Mouse (Mus musculus): ENCODE results near the gene Slc13a4. TPM values are rescaled to one million over a fixed set of nuclear protein-coding genes. Genes with fewer than 3 reads are reported as not detected.

Gene Slc13a4
- polyA plus RNA-seq, 1 experiment from 2014 or later = 0.34 TPM

DNA sequence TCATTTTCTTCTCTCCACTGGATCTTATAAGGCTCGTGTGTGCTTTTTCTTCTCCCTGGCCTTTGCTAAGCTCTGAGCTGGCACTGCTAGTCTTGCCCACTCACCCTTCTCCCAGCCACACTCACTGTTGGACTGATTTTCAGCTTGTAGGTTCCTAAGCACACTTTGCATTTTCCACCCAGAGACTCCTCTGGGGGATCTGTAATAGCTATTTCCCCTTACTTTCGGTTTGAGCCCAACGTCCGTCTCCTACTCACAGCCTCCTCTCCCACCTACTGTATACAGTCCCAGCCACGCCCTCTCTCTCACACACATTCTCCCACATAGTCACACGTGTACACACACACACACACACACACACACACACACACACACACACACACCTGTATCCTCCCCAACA lies 11.9 kb upstream of the Slc13a4 start:
- Histone ChIP-seq H3K9me3 (replicated peaks; ENCODE audit: control insufficient read depth, low read length) (no peaks in the 10 kb centered on the region), H3K9ac (ENCODE audit: low read length) (no peak overlapping the region), H3K4me1 (ENCODE audit: control insufficient read depth, insufficient read depth, low read length) (no peaks in the 10 kb centered on the region), H3K36me3 (ENCODE audit: control insufficient read depth, insufficient read depth, low read length) (no peaks in the 10 kb centered on the region), H3K27me3 (ENCODE audit: control insufficient read depth, insufficient read depth, low read length) (no peaks in the 10 kb centered on the region), H3K27ac (ENCODE audit: low read length) (no peak overlapping the region), H3K4me3 (replicated peaks; ENCODE audit: low read length) (no peak overlapping the region), H3K4me2 (ENCODE audit: low read depth, low read length) (no peak overlapping the region)
- WGBS = 68% methylated on average over 6 of the region's 6 CpGs
- ATAC-seq (ENCODE audit: insufficient read depth, low FRiP score) = no peak

DNA sequence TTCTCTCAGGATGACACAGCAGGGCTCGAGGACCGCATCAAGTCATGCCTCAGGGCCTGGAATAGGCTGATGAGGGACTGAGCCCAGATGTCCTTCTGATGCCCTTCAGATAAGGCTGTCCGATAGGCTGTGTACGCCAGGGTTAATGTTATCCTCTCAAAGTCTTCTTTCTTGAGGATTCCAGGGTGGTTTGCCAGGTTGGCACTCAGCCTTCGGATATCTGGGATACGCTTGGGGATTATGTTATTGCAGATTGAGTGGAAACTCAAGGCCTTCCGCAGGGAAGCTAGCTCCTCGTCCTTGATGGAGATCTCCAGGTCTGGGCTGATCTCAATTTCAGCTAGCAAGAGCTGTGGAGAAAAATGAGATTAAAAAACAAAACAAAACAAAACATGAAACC lies 5.6 kb upstream of the Slc13a4 start:
- whole genome bisulfite sequencing = 91% methylated on average over 8 of the region's 8 CpGs
- no peaks in the 10 kb centered on the region for H3K36me3 ChIP-seq (ENCODE audit: control insufficient read depth, insufficient read depth, low read length)
- ATAC-seq (ENCODE audit: insufficient read depth, low FRiP score) = no peak
- no peaks in the 10 kb centered on the region for H3K4me1 ChIP-seq (ENCODE audit: control insufficient read depth, insufficient read depth, low read length)
- no peaks in the 10 kb centered on the region for H3K9me3 ChIP-seq (replicated peaks; ENCODE audit: control insufficient read depth, low read length)
- H3K27me3 ChIP-seq (ENCODE audit: control insufficient read depth, insufficient read depth, low read length) = no peaks in the 10 kb centered on the region
- no peak overlapping the region for H3K27ac ChIP-seq (ENCODE audit: low read length)
- no peak overlapping the region for H3K4me2 ChIP-seq (ENCODE audit: low read depth, low read length)
- H3K4me3 ChIP-seq (replicated peaks; ENCODE audit: low read length) = no peak overlapping the region
- H3K9ac ChIP-seq (ENCODE audit: low read length) = no peak overlapping the region

DNA sequence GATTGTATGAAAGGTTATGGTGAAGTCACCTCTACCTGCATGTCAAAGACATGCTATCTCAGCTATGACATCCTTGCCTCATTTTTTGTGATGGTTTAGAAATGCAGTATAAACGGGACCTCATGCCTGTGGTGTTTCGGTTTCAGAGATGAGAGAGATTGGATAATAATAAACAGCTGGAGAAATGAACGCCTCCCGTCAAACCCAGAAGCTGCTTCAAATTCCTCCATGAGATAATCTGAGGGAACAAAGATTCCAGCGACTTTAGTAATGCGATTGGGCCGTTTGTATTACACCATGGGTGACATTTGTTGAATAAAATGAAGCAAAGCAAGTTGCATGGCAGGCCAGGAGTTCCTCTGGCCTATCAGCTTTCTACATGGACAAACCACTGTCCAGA lies 1.5 kb upstream of the Slc13a4 start:
- no peaks in the 10 kb centered on the region for H3K27me3 ChIP-seq (ENCODE audit: control insufficient read depth, insufficient read depth, low read length)
- H3K4me1 ChIP-seq (ENCODE audit: control insufficient read depth, insufficient read depth, low read length) = no peaks in the 10 kb centered on the region
- H3K4me2 ChIP-seq (ENCODE audit: low read depth, low read length) = no peak overlapping the region
- ATAC-seq (ENCODE audit: insufficient read depth, low FRiP score) = no peak
- WGBS = 51% methylated on average over 7 of the region's 7 CpGs
- H3K36me3 ChIP-seq (ENCODE audit: control insufficient read depth, insufficient read depth, low read length) = no peaks in the 10 kb centered on the region
- H3K4me3 ChIP-seq (replicated peaks; ENCODE audit: low read length) = no peak overlapping the region
- H3K9ac ChIP-seq (ENCODE audit: low read length) = no peak overlapping the region
- H3K9me3 ChIP-seq (replicated peaks; ENCODE audit: control insufficient read depth, low read length) = no peaks in the 10 kb centered on the region
- H3K27ac ChIP-seq (ENCODE audit: low read length) = no peak overlapping the region

DNA sequence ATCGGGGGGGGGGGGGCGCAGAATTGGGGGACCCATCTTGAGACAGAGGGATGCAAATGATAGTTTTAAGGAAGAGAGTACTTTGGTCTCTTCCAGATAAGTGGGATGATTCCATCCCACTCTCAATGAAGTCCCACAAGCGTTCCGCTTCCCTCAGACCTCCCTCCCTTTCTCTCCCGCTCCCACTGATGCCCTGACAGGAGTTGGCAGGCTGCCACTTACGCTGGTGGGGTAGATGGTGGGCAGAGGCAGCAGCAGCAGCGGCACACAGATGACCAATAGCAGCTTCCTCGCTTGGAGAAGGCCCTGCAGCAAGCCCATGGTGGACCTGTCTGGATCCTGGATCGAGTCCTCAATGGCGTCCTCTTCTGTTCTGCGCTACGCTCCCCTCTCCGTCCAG lies 795 bp downstream of the Slc13a4 start:
- Histone ChIP-seq H3K27me3 (ENCODE audit: control insufficient read depth, insufficient read depth, low read length) (no peaks in the 10 kb centered on the region), H3K9me3 (replicated peaks; ENCODE audit: control insufficient read depth, low read length) (no peaks in the 10 kb centered on the region), H3K4me2 (ENCODE audit: low read depth, low read length) (no peak overlapping the region), H3K9ac (ENCODE audit: low read length) (no peak overlapping the region), H3K36me3 (ENCODE audit: control insufficient read depth, insufficient read depth, low read length) (no peaks in the 10 kb centered on the region), H3K4me3 (replicated peaks; ENCODE audit: low read length) (no peak overlapping the region), H3K27ac (ENCODE audit: low read length) (no peak overlapping the region), H3K4me1 (ENCODE audit: control insufficient read depth, insufficient read depth, low read length) (no peaks in the 10 kb centered on the region)
- 76% methylated on average over 13 of the region's 13 CpGs for WGBS
- ATAC-seq (ENCODE audit: insufficient read depth, low FRiP score) = no peak

DNA sequence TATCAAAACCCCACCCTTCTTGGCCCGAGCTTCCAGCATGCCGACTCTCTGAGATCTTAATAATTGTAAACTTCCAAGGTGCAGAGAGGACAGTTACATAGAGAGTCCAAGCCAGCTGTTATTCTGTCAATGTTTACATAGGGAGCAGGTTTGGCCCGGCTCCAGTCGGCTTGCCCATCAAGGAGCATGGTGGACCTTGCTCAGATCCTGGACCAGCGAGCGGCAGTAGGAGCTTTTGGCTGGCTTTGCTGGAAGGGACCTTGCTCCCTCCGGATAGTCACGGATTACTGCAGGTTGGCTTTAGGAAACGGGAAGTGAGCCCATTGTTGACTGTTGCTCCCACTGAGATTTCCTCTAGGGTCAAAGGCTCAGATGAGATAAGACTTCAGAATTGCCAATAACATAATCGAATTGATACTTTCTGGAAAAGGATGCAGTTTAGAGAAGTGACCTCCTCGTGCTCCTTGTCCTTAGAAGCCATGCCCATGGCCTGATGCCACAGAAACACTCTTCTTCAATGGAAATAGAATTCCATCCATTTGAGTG lies 4.5 kb downstream of the Slc13a4 start:
- Histone ChIP-seq H3K9me3 (replicated peaks; ENCODE audit: control insufficient read depth, low read length) (no peaks in the 10 kb centered on the region), H3K27ac (ENCODE audit: low read length) (no peak overlapping the region), H3K4me3 (replicated peaks; ENCODE audit: low read length) (no peak overlapping the region), H3K4me2 (ENCODE audit: low read depth, low read length) (no peak overlapping the region), H3K27me3 (ENCODE audit: control insufficient read depth, insufficient read depth, low read length) (no peaks in the 10 kb centered on the region), H3K9ac (ENCODE audit: low read length) (no peak overlapping the region), H3K36me3 (ENCODE audit: control insufficient read depth, insufficient read depth, low read length) (no peaks in the 10 kb centered on the region), H3K4me1 (ENCODE audit: control insufficient read depth, insufficient read depth, low read length) (no peaks in the 10 kb centered on the region)
- ATAC-seq (ENCODE audit: insufficient read depth, low FRiP score) = no peak; the same call in 1 of the 2 replicates
- 42% methylated on average over 11 of the region's 11 CpGs for WGBS

DNA sequence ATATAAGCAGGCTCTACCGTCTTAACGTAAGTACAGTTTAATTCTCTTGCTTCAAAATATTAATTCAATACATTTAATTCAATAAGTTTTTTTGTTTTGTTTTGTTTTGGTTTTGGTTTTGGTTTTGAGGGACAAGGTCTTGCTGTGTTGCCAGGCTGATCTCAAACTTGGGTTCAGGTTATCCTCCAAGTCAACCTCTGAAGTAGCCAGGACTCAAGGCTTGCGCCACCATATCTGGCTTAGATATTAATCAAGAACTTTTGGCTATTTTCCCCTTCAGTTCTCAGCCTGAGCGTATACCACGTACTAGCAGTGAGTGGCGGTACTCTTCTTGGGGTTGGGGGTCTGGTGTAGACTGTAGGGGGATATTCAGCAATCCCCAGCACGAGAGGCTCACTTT lies 5.3 kb downstream of the Slc13a4 start:
- Histone ChIP-seq H3K36me3 (ENCODE audit: control insufficient read depth, insufficient read depth, low read length) (no peaks in the 10 kb centered on the region), H3K4me1 (ENCODE audit: control insufficient read depth, insufficient read depth, low read length) (no peaks in the 10 kb centered on the region), H3K4me2 (ENCODE audit: low read depth, low read length) (no peak overlapping the region), H3K27ac (ENCODE audit: low read length) (no peak overlapping the region), H3K9ac (ENCODE audit: low read length) (no peak overlapping the region), H3K4me3 (replicated peaks; ENCODE audit: low read length) (no peak overlapping the region), H3K27me3 (ENCODE audit: control insufficient read depth, insufficient read depth, low read length) (no peaks in the 10 kb centered on the region), H3K9me3 (replicated peaks; ENCODE audit: control insufficient read depth, low read length) (no peaks in the 10 kb centered on the region)
- no peak for ATAC-seq (ENCODE audit: insufficient read depth, low FRiP score)
- WGBS = 88% methylated on average over 7 of the region's 7 CpGs

DNA sequence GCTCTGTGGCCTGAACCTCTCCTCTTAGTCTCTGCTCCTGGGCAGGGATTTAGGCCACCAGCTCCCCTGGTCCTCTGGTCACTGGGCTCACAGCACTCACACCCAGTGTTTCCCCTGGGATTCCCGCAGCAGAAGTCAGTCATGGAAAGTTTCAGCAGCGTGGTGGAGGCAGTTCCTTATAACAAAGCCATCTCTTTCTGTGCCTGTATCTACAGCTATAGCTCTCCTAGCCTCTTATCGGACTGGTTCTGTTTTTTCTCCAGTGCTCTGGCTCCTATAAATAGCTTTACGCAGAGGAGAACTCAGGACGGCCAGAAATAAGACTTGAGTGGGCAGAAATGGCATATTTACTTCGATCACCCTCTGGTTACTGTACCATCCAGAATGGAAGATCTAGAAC lies 9.6 kb downstream of the Slc13a4 start:
- Histone ChIP-seq H3K4me1 (ENCODE audit: control insufficient read depth, insufficient read depth, low read length) (0 out of 2 replicates have a peak, but pooled peaks cover 3% of the 10 kb centered on the region), H3K4me3 (replicated peaks; ENCODE audit: low read length) (no peak overlapping the region), H3K36me3 (ENCODE audit: control insufficient read depth, insufficient read depth, low read length) (no peaks in the 10 kb centered on the region), H3K27me3 (ENCODE audit: control insufficient read depth, insufficient read depth, low read length) (no peaks in the 10 kb centered on the region), H3K9ac (ENCODE audit: low read length) (no peak overlapping the region), H3K4me2 (ENCODE audit: low read depth, low read length) (no peak overlapping the region), H3K27ac (ENCODE audit: low read length) (no peak overlapping the region), H3K9me3 (replicated peaks; ENCODE audit: control insufficient read depth, low read length) (no peaks in the 10 kb centered on the region)
- WGBS = 64% methylated on average over 6 of the region's 6 CpGs
- no peak for ATAC-seq (ENCODE audit: insufficient read depth, low FRiP score)

DNA sequence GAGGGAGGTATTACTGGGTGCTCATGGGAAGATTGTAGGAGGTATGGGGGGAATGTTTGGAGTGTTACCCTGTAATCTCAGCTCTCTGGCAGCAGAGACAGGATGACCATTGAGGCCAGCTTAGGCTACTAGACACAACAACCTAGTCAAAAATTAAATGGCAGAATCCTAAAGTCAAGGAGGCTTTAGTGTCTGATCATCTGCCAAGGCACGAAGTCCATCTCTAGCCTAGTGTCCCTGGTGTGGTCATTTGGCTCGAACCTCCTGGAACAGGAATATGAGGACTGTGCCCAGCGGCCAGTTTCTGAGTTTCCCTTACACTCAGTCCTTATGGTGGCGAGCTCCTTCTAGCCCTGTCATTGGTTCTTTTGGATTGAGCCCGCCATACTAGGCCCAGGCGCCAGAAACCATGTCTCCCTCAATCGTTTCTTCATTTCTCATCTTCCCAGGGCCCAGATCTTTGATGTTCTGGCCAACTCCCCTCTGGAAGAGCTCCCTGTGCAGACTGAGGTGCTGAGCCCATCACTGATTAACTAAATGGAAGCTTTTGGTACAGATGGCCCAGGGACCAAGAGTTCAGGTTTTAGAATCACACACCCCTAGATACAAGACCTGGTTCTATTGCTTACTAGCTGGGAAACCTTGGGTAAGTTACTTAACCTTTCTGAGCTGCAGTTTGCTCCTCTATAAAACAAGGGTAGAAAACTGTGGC lies 10.3 kb downstream of the Slc13a4 start:
- Histone ChIP-seq H3K27ac (ENCODE audit: low read length) (no peak overlapping the region), H3K4me1 (ENCODE audit: control insufficient read depth, insufficient read depth, low read length) (0 out of 2 replicates have a peak, but pooled peaks cover 3% of the 10 kb centered on the region), H3K27me3 (ENCODE audit: control insufficient read depth, insufficient read depth, low read length) (no peaks in the 10 kb centered on the region), H3K36me3 (ENCODE audit: control insufficient read depth, insufficient read depth, low read length) (no peaks in the 10 kb centered on the region), H3K9me3 (replicated peaks; ENCODE audit: control insufficient read depth, low read length) (no peaks in the 10 kb centered on the region), H3K9ac (ENCODE audit: low read length) (no peak overlapping the region), H3K4me2 (ENCODE audit: low read depth, low read length) (no peak overlapping the region), H3K4me3 (replicated peaks; ENCODE audit: low read length) (no peak overlapping the region)
- no peak for ATAC-seq (ENCODE audit: insufficient read depth, low FRiP score)
- 91% methylated on average over 7 of the region's 7 CpGs for WGBS

DNA sequence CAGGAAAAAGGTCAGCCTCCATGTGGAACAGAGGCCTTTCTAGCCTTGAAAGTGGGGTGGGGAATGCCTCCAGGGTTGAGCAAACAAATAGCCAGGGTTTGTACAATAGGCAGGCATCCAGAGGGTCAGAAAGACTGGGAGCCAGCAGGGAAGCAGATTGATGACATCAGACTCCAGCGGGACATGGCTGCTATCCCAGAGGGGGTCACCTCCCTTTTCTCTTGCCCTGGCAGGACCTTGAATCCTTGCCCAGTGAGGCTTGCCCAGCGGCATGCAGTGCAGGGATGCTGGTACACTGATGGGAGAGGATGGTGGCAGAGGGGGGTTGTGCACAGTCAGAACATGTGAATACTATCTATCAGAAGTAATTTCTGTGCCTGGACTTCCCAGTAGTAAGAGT lies 10.9 kb downstream of the Slc13a4 start:
- no peak for ATAC-seq (ENCODE audit: insufficient read depth, low FRiP score)
- no peak overlapping the region for H3K9ac ChIP-seq (ENCODE audit: low read length)
- H3K36me3 ChIP-seq (ENCODE audit: control insufficient read depth, insufficient read depth, low read length) = no peaks in the 10 kb centered on the region
- no peaks in the 10 kb centered on the region for H3K9me3 ChIP-seq (replicated peaks; ENCODE audit: control insufficient read depth, low read length)
- WGBS = 33% methylated on average over 2 of the region's 2 CpGs
- H3K27me3 ChIP-seq (ENCODE audit: control insufficient read depth, insufficient read depth, low read length) = no peaks in the 10 kb centered on the region
- no peak overlapping the region for H3K4me3 ChIP-seq (replicated peaks; ENCODE audit: low read length)
- 0 out of 2 replicates have a peak, but pooled peaks cover 3% of the 10 kb centered on the region for H3K4me1 ChIP-seq (ENCODE audit: control insufficient read depth, insufficient read depth, low read length)
- H3K4me2 ChIP-seq (ENCODE audit: low read depth, low read length) = no peak overlapping the region
- H3K27ac ChIP-seq (ENCODE audit: low read length) = no peak overlapping the region
